Mouse (Mus musculus): ENCODE data around the gene Map3k5. TPM values are rescaled to one million over a fixed set of nuclear protein-coding genes. Genes with fewer than 3 reads are reported as not detected.

Map3k5 gene
- polyA plus RNA-seq, 1 experiment from 2014 or later: 3.1 TPM

DNA sequence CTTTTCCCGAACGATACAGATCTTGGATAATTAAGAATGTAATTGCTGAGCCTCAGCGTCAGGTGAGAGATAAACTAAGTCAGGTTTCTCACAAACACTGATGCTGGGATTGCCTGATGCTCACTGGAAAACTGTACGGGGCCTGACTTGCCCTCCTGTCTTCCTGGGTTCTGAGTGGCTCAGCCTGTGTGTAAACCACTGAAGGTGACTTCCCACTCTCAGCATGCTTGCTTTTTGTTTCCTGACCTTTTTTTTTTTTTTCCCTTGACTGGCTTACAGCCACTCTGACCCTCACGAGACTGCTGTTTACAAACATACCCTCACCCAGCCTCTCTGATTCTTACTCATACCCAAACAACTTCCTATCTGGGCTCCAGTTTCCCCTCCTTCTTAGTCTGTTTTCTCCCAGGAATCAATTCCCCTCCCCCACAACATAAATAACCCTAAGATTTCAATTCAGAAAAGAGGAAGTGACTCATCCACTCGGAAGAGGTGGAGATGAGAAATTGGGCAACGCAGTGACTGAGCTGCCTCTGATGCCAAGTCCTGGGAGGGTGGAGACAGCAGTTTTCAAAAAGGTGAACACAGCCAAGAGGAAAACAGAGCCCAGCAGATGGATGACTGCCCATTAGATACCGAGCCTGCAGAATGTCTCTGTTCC is 170.1 kb downstream of the Map3k5 start:
- H3K4me3 ChIP-seq (ENCODE audit: low read depth, low read length): no peak overlapping the region
- ATAC-seq: peak; percentile 96
- H3K9ac ChIP-seq (replicated peaks; ENCODE audit: low read depth): no peak overlapping the region
- peak overlapping the region; percentile 71 for H3K27ac ChIP-seq (ENCODE audit: low read length)
- no peaks in the 10 kb centered on the region for H3K9me3 ChIP-seq (ENCODE audit: low read length)
- H3K4me1 ChIP-seq (ENCODE audit: insufficient read depth, low read depth, low read length): peaks cover 4% of the 10 kb centered on the region; the same call in 1 of the 2 replicates
- 38% methylated on average over 8 of the region's 8 CpGs for WGBS
- H3K36me3 ChIP-seq (ENCODE audit: insufficient read depth, low read length): peaks cover 7% of the 10 kb centered on the region
- no peak overlapping the region for H3K4me2 ChIP-seq (replicated peaks; ENCODE audit: low read depth, low read length)
- H3K27me3 ChIP-seq (replicated peaks; ENCODE audit: insufficient read depth, low read length): no peaks in the 10 kb centered on the region
- DNase-seq (ENCODE audit: low spot score): peak; percentile 98
- no peak for TF ChIP-seq CTCF (IDR thresholded peaks at IDR 0.05)
- peak; percentile 99 for TF ChIP-seq EP300 (IDR thresholded peaks at IDR 0.05)

DNA sequence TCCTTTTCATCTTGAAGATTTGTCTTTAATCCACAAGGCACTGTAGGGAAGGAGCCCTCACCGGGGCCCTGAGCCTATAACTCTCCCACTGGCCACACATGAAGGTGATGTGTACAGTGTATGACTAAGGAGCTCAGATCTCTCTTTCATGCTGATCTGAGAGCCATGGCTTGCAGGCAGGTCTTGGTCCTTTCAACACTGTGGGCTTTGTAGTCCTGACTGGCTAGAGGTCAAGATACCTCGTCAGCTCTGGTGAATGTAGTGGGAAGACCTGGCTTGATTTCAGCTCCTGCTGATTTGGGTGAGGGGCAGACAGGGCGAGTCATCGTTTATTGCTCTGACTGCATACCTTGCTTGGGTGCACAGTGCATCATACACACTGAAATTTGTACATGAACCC is 171.3 kb downstream of the Map3k5 start:
- no peak overlapping the region for H3K9ac ChIP-seq (replicated peaks; ENCODE audit: low read depth)
- no peak overlapping the region for H3K4me3 ChIP-seq (ENCODE audit: low read depth, low read length)
- 81% methylated on average over 4 of the region's 4 CpGs for WGBS
- no peak overlapping the region for H3K27ac ChIP-seq (ENCODE audit: low read length)
- H3K27me3 ChIP-seq (replicated peaks; ENCODE audit: insufficient read depth, low read length): no peaks in the 10 kb centered on the region
- 0 out of 2 replicates have a peak, but pooled peaks cover 4% of the 10 kb centered on the region for H3K36me3 ChIP-seq (ENCODE audit: insufficient read depth, low read length)
- H3K4me2 ChIP-seq (replicated peaks; ENCODE audit: low read depth, low read length): no peak overlapping the region
- ATAC-seq (no peak), DNase-seq (ENCODE audit: low spot score) (no peak)
- H3K4me1 ChIP-seq (ENCODE audit: insufficient read depth, low read depth, low read length): peaks cover 4% of the 10 kb centered on the region; the same call in 1 of the 2 replicates
- TF ChIP-seq CTCF (IDR thresholded peaks at IDR 0.05): no peak
- TF ChIP-seq EP300 (IDR thresholded peaks at IDR 0.05): no peak
- no peaks in the 10 kb centered on the region for H3K9me3 ChIP-seq (ENCODE audit: low read length)

DNA sequence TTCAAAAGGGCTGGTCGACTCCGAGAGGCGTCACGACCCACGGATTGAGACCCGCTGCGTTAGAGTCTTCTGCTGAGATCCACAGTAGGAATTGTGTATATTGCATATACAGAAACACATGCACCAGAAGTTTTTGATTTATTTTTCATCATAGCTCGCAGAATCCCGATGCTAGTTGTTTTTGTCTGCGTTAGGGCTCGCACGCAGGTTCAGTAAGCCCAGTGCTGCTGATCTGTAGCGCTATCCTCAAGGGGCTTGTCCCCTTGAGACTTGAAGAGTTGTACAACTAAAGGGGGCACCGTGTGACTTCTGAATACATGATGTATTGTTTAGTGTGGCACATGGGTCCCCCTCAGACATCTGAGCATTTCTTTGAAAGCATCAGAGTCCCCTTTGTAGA is 172.8 kb downstream of the Map3k5 start:
- H3K9ac ChIP-seq (replicated peaks; ENCODE audit: low read depth): no peak overlapping the region
- no peaks in the 10 kb centered on the region for H3K9me3 ChIP-seq (ENCODE audit: low read length)
- no peaks in the 10 kb centered on the region for H3K27me3 ChIP-seq (replicated peaks; ENCODE audit: insufficient read depth, low read length)
- TF ChIP-seq CTCF (IDR thresholded peaks at IDR 0.05): no peak
- TF ChIP-seq EP300 (IDR thresholded peaks at IDR 0.05): no peak
- H3K4me3 ChIP-seq (ENCODE audit: low read depth, low read length): no peak overlapping the region
- H3K36me3 ChIP-seq (ENCODE audit: insufficient read depth, low read length): 0 out of 2 replicates have a peak, but pooled peaks cover 4% of the 10 kb centered on the region
- H3K27ac ChIP-seq (ENCODE audit: low read length): no peak overlapping the region
- H3K4me2 ChIP-seq (replicated peaks; ENCODE audit: low read depth, low read length): no peak overlapping the region
- ATAC-seq: no peak
- peaks cover 4% of the 10 kb centered on the region; the same call in 1 of the 2 replicates for H3K4me1 ChIP-seq (ENCODE audit: insufficient read depth, low read depth, low read length)
- DNase-seq (ENCODE audit: low spot score): no peak
- WGBS: 86% methylated on average over 14 of the region's 14 CpGs

DNA sequence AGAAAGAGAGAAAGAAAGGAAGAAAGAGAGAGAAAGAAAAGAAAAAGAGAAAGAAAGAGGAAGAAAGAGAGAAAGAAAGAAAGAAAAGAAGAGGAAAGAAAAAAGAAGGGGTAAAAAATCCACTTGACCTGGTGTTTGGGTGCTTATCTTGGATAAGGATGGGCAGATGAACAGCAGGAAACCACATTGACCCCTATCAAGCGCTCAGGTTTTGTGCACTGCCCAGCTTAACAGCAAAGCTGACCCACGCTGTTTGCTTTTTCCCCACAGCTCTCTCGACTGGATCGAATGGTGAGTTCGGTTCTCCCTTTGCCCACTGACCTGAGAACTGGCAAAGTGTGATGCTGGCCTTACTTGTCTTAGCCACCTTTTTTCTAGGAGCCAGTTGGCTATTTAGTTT is 177.2 kb downstream of the Map3k5 start:
- no peak overlapping the region for H3K4me2 ChIP-seq (replicated peaks; ENCODE audit: low read depth, low read length)
- DNase-seq (ENCODE audit: low spot score) (no peak), ATAC-seq (no peak)
- WGBS: 66% methylated on average over 5 of the region's 5 CpGs
- no peak overlapping the region for H3K4me3 ChIP-seq (ENCODE audit: low read depth, low read length)
- 0 out of 2 replicates have a peak, but pooled peaks cover 4% of the 10 kb centered on the region for H3K36me3 ChIP-seq (ENCODE audit: insufficient read depth, low read length)
- TF ChIP-seq EP300 (IDR thresholded peaks at IDR 0.05) (no peak), CTCF (IDR thresholded peaks at IDR 0.05) (no peak)
- H3K27ac ChIP-seq (ENCODE audit: low read length): no peak overlapping the region
- H3K9me3 ChIP-seq (ENCODE audit: low read length): no peaks in the 10 kb centered on the region
- H3K4me1 ChIP-seq (ENCODE audit: insufficient read depth, low read depth, low read length): no peaks in the 10 kb centered on the region
- no peak overlapping the region for H3K9ac ChIP-seq (replicated peaks; ENCODE audit: low read depth)
- H3K27me3 ChIP-seq (replicated peaks; ENCODE audit: insufficient read depth, low read length): no peaks in the 10 kb centered on the region

DNA sequence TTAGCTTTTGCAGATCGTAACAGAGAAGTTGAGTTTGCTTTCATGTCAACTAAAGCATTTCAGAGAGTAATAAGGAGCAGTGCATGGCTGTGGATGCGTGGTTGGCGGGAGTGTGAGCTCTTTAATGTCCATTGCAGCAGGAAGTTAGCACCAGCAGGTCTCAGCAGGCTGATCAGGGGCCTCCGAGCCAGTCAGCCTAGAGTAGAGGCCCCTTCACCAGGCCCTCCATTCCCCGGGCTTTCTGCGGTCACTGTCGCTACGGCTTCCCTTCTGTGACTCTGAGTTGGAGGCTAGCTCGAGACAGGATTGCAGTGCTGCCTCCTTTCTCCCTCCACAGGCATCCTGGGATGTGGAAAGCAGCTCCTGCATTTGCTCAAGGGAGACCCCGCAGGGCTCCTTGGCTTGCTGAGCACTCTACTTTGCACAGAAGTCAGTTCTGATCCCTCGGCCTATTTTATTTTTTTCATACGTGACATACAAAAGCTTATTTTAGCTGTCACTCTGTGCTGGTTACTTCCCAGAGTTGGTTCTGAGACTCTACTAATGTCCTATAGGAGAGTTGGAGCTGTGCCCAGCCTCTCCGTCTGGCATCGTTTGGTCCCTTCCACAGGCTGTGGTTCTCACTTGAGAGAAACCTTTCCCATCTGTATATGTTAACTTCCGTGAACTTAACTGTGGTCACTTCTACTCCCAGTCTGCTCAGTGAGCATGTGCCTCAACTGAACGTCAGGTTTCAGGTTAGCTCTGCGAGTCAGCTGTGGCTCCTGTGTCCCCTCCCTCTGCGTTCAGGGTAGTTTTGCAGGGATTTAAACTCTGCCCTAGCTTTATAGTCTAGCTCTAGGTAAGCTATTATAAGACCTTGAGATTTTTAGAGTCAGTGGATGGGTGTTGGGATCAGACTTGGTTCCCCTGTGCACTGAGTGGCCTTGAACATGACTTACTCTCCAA is 178.0 kb downstream of the Map3k5 start:
- DNase-seq (ENCODE audit: low spot score) (no peak), ATAC-seq (no peak)
- Histone ChIP-seq H3K27me3 (replicated peaks; ENCODE audit: insufficient read depth, low read length) (no peaks in the 10 kb centered on the region), H3K4me2 (replicated peaks; ENCODE audit: low read depth, low read length) (no peak overlapping the region), H3K36me3 (ENCODE audit: insufficient read depth, low read length) (0 out of 2 replicates have a peak, but pooled peaks cover 4% of the 10 kb centered on the region), H3K4me3 (ENCODE audit: low read depth, low read length) (no peak overlapping the region), H3K4me1 (ENCODE audit: insufficient read depth, low read depth, low read length) (no peaks in the 10 kb centered on the region), H3K9me3 (ENCODE audit: low read length) (no peaks in the 10 kb centered on the region), H3K9ac (replicated peaks; ENCODE audit: low read depth) (no peak overlapping the region), H3K27ac (ENCODE audit: low read length) (no peak overlapping the region)
- TF ChIP-seq CTCF (IDR thresholded peaks at IDR 0.05): no peak
- no peak for TF ChIP-seq EP300 (IDR thresholded peaks at IDR 0.05)
- WGBS: 73% methylated on average over 18 of the region's 18 CpGs
